Mouse (Mus musculus) large intestine, adult 2 months (tissue): ENCODE data around the gene Nova2. TPM values are rescaled to one million over a fixed set of nuclear protein-coding genes. Genes with fewer than 3 reads are reported as not detected.

Experiments
- DNase-seq: peaks from one replicate; pipeline ENCODE4 v3.0.0-alpha.2; 2012; ENCODE audit warnings: low read depth, low spot score
- WGBS: fragments of 180-500 bp; shearing (Covaris S2); methylation state at CpG from one replicate; pipeline ENCODE4 v1.1.7; 2018; 5-methylcytosine and 5-hydroxymethylcytosine counted together
- polyA plus RNA-seq: library from polyadenylated mRNA; depleted of rRNA; stranded (reverse); fragments of >200 nt; gene quantifications from 2 replicates; pipeline ENCODE4 v1.2.3, GENCODE M21; 2012; rRNA removed

Gene Nova2
- polyA plus RNA-seq, 1 experiment: 0.17 TPM

DNA sequence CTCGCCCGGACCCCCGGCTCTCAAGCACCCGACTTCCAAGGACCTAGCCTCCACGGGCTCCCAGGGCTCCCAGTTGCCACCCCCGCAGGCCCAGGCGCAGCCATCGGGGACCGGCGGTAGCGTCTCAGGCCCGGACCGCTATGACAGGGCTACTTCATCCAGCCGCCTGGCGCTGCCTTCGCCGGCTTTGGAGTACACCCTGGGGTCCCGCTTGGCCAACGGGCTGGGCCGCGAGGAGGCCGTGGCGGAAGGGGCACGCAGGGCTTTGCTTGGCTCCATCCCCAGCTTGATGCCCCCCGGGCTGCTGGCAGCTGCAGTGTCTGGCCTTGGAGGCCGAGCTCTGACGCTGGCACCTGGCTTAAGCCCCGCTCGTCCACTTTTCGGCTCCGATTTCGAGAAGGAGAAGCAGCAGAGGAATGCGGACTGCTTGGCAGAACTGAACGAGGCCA, 79.0 kb downstream of the Nova2 start:
- WGBS: 2% methylated on average over 34 of the region's 34 CpGs
- no peak for DNase-seq

DNA sequence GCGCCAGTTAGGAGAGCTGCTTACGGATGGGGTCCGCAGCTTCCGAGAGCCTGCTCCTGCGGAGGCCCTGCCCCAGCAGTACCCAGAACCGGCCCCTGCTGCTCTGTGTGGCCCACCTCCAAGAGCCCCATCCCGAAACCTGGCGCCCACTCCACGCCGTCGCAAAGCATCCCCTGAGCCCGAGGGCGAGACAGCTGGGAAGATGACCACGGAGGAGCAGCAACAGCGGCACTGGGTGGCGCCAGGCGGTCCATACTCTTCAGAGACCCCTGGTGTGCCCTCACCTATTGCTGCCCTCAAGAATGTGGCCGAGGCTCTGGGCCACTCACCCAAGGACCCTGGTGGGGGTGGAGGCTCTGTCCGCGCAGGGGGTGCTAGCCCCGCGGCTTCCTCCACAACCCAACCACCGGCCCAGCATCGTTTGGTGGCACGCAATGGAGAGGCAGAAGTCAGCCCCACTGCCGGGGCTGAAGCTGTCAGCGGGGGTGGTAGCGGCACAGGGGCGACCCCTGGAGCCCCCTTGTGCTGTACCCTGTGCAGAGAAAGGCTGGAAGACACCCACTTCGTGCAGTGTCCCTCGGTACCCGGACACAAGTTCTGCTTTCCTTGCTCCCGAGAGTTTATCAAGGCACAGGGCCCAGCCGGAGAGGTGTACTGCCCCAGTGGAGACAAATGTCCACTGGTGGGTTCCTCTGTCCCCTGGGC, 79.9 kb downstream of the Nova2 start:
- WGBS: 37% methylated on average over 34 of the region's 34 CpGs
- DNase-seq: no peak

DNA sequence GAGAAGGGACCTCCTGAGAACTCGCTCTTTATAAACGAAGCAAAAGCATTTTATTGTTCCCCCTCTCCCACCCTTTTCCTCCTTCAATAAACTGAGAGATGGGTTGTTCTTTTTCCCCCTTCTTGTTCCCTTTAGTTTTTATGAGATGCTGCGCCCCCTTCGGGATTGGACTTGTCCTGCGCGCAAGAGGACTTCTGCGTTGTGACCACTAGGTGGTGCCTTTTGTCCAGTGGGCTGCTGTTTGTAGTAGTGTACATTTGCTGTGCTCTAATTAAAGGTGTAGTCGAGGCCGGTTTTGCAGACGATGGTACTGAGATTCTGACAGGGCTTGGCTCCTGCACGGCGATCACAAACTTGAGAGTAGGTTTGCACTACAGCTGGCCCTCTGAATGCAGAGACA, 80.8 kb downstream of the Nova2 start:
- WGBS: 3% methylated on average over 12 of the region's 12 CpGs
- no peak for DNase-seq

DNA sequence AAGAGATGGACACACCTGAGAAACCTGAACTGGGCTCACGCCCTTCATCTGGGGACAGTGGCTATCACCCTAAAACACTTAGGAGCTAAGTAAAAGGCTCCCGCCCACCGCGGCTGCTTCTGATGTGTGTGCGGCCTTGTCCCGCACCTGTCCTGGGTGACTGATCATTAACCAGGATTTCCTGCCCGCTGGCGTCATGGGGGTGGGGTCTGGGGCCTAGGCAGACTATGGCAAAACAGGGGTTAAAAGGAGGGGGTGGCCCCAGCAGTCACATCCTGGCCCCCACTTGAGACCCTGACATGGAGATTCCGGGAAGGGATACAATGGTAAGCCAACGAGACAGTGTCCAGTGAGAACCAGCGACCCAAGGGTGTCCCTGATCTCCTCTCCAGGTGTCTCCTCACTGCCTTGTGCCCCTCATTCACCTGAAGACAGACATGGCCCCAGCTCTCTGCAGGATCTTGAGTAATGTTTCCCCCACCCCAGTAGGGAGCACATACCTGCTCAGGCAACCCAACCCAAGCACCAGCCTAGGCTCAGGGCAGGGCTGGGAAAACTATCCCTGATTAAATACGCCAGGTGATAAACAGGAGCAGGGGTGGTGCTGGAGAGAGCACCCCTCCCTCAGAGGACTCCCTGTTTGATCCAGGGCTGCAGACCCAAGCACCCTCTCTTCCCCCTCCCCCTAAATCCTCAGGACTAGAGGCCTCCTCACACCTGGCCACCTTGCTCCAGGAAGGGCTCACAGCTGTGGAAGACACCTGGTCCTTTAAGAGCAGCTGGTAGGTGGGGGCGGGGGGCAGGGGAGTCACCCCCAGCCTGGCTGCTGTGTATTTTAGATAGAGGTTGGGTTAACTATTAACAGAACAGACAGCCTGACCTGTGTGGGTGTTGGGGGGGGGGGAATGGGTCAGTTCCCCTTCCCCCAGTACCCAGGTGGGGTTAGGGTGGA, 81.6 kb downstream of the Nova2 start:
- DNase-seq: no peak
- 28% methylated on average over 13 of the region's 13 CpGs for WGBS

DNA sequence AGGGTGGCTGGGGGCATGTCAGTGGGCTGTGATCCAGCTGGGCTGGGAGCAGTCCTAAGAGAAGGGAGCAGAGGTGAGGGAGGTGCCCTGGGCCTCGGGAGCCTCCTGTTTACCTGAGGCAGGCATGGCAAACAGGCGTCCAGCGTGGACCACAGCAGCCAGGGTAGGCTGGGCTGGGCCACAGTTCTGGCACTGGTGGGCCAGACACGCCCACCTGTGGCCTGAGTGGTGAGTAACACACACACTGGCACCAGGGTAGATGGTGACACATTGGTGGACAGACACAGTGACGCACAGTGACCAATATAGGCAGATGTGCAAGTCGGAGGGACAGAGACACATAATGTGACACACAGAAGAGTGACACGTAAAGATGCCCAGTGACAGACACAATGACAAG, 84.9 kb downstream of the Nova2 start:
- DNase-seq: no peak
- WGBS: 57% methylated on average over 7 of the region's 7 CpGs

DNA sequence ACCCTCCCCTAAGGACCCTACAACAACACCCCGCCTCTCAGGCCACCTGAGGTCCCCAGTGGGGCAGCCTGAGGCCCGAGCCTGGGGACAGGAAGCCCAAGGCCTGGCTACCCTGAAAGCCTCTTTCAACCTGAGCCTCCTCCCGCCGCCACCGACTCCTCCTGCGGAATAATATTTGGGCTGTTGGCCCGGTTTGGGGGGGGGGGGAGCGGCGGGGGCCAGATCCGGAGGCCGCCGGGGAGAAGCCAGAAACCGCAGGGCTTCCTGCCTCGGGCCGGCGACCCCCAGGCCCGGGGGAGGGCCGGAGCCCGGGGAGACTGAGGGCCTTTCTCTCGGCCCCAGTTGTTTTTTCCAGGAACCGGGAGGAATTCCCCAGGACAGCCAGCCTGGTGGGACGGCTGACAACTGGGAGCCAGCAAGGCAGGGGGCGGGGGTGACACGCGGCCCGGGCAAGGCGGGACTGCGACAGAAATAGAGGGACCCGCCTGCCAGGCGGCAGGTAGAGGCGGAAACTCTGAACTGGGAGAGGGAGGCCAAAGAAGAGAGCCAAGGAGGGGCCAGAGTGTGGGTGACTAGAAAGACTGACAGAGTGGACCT, 86.4 kb downstream of the Nova2 start:
- DNase-seq: no peak
- 2% methylated on average over 31 of the region's 31 CpGs for WGBS

DNA sequence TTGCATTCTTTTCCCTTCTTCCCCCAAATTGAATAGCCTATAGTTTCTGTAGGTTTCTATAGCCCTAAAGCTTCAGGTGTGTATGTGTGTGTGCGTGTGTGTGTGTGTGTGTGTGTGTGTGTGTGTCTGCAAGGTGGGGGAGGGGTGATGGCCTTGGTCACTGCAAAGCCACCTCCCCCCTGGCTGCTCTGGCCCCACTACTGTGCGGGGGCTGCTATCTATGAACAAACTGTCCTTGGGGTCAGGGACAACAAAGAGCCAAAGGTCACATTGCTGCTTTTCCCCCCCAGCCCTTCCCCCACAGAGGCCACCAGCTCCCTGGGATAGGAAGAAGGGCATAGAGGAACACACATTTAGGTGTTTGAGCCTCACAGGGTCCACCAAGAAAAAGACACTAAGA, 87.2 kb downstream of the Nova2 start:
- 30% methylated on average over 2 of the region's 2 CpGs for WGBS
- DNase-seq: no peak

DNA sequence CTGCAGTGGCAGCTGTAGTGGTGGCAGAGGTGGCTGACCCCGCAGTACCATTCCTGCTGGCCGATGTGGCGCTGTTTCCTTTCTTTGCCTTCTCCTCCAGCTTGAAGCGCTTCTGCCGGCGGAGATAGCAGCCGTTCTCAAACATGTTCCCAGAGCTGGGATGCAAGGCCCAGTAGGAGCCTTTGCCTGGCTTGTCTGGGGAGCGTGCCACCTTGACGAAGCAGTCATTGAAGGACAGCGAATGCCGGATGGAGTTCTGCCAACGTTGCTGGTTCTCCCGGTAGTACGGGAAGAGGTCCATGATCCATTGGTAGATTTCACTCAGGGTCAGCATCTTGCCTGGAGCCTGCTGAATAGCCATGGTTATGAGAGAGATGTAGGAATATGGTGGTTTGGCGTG, 88.8 kb downstream of the Nova2 start:
- WGBS: 78% methylated on average over 15 of the region's 15 CpGs
- DNase-seq: no peak

Other genes with a start within 250 kb of the Nova2 start
- not detected in 2 replicates for gene Psg20, start 239.7 kb upstream of the Nova2 start, polyA plus RNA-seq
- not detected in 2 replicates for gene Psg22, start 207.8 kb upstream of the Nova2 start, polyA plus RNA-seq
- gene Psg19, start 127.4 kb upstream of the Nova2 start, polyA plus RNA-seq: not detected in 2 replicates
- 0.04 and 0.05 TPM in 2 replicates for gene Psg17, start 104.3 kb upstream of the Nova2 start, polyA plus RNA-seq
- gene Mill2, start 85.9 kb upstream of the Nova2 start, polyA plus RNA-seq: 3.2 and 3.3 TPM in 2 replicates
- gene Pglyrp1, start 54.6 kb upstream of the Nova2 start, polyA plus RNA-seq: 539 and 693 TPM in 2 replicates
- gene Ccdc61, start 15.5 kb upstream of the Nova2 start, polyA plus RNA-seq: 19.2 and 25.2 TPM in 2 replicates
- gene Nanos2, start 61.5 kb downstream of the Nova2 start, polyA plus RNA-seq: not detected in 2 replicates
- 1.9 and 2.0 TPM in 2 replicates for gene Mypop, start 65.4 kb downstream of the Nova2 start, polyA plus RNA-seq
- 18.7 and 19.4 TPM in 2 replicates for gene Irf2bp1, start 78.2 kb downstream of the Nova2 start, polyA plus RNA-seq
- 24.9 and 28.3 TPM in 2 replicates for gene Foxa3, start 97.7 kb downstream of the Nova2 start, polyA plus RNA-seq
- 54.8 and 68.3 TPM in 2 replicates for gene Sympk, start 98.5 kb downstream of the Nova2 start, polyA plus RNA-seq
- gene Rsph6a, start 128.8 kb downstream of the Nova2 start, polyA plus RNA-seq: 0.11 TPM in 1 of 2 replicates, not detected in the other
- gene Dmwd, start 150.3 kb downstream of the Nova2 start, polyA plus RNA-seq: 15.3 and 15.6 TPM in 2 replicates
- 308 and 400 TPM in 2 replicates for gene Dmpk, start 158.0 kb downstream of the Nova2 start, polyA plus RNA-seq
- 14.5 and 17.2 TPM in 2 replicates for gene Six5, start 168.7 kb downstream of the Nova2 start, polyA plus RNA-seq
- gene Gm4969, start 192.5 kb downstream of the Nova2 start, polyA plus RNA-seq: 0.03 TPM in 1 of 2 replicates, not detected in the other
- gene Fbxo46, start 194.0 kb downstream of the Nova2 start, polyA plus RNA-seq: 9.8 and 10.1 TPM in 2 replicates
- gene Qpctl, start 223.4 kb downstream of the Nova2 start, polyA plus RNA-seq: 7.7 and 9.8 TPM in 2 replicates
- 47.1 and 49.1 TPM in 2 replicates for gene Snrpd2, start 223.8 kb downstream of the Nova2 start, polyA plus RNA-seq
- gene Gipr, start 240.2 kb downstream of the Nova2 start, polyA plus RNA-seq: 0.67 and 0.68 TPM in 2 replicates